Mouse (Mus musculus): ENCODE data around the gene Rbfox1.

DNA sequence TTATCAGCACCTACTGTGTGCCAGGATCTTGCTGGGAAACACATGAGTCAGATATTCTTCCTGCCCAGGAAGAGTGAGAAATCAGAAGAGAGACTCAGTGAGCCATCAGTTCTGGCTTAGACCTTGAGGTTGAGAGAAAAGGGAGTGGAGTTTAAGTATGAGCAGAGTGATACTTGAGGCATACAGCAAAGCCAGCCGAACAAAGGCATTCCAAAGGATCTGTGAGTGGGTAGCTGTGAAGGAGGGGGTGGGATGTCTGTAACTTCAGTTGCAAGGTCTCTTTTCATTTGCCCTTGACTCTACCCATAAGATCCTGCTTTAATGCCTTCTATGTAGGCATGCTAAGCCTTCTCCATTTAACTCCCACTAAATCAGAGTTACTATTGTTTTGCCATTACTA is 1359.2 kb downstream of the Rbfox1 start:
- TF ChIP-seq GATA1 (IDR thresholded peaks at IDR 0.05; ENCODE audit: borderline replicate concordance, low read length) (no peak), FLI1 (IDR thresholded peaks at IDR 0.05; ENCODE audit: low read length) (no peak)

Measured in megakaryocyte, embryonic 14.5 days (primary cell).